Mouse (Mus musculus): ENCODE data around the gene Mtss1l.
A peak's percentile ranks its signal among the peaks of the same experiment; 100 is the strongest.

The Mtss1l gene

GRCm38 (mm10) chr8:110720685-110721598, at the start of gene Mtss1l:
Gene Mtss1l (plus strand): TSS chr8:110721476.
- DNase-seq (ENCODE audit: low spot score in 2 of 2), result peak; percentile 71 to 81

- DNase-seq (ENCODE audit: low spot score in 2 of 2), result no peak
These were observed 49.1 kb upstream of the Mtss1l start for GRCm38 (mm10) chr8:110672133-110672532.

- DNase-seq (ENCODE audit: low spot score in 2 of 2), result no peak
These were observed 48.1 kb upstream of the Mtss1l start for GRCm38 (mm10) chr8:110673168-110673567.

- DNase-seq (ENCODE audit: low spot score in 2 of 2), result no peak
These were observed 46.7 kb upstream of the Mtss1l start for GRCm38 (mm10) chr8:110674589-110674988.

- no peak for DNase-seq (ENCODE audit: low spot score in 2 of 2)
These were observed 44.6 kb upstream of the Mtss1l start for GRCm38 (mm10) chr8:110676702-110677101.

- no peak for DNase-seq (ENCODE audit: low spot score in 2 of 2)
These were observed 44.1 kb upstream of the Mtss1l start for GRCm38 (mm10) chr8:110677174-110677660.

- DNase-seq (ENCODE audit: low spot score in 2 of 2), result no peak
These were observed 42.3 kb upstream of the Mtss1l start for GRCm38 (mm10) chr8:110678989-110679388.

- peak in 1 of 2 experiments; percentile 60 for DNase-seq (ENCODE audit: low spot score in 2 of 2)
These were observed 33.5 kb upstream of the Mtss1l start for GRCm38 (mm10) chr8:110687726-110688125.

GRCm38 (mm10) chr8:110689961-110690360, 31.3 kb upstream of the Mtss1l start:
- no peak for DNase-seq (ENCODE audit: low spot score in 2 of 2)

GRCm38 (mm10) chr8:110694226-110694625, 27.1 kb upstream of the Mtss1l start:
- DNase-seq (ENCODE audit: low spot score in 2 of 2), result no peak

GRCm38 (mm10) chr8:110694826-110695225, 26.4 kb upstream of the Mtss1l start:
- DNase-seq (ENCODE audit: low spot score in 2 of 2), result no peak

GRCm38 (mm10) chr8:110695431-110695830, 25.8 kb upstream of the Mtss1l start:
- no peak for DNase-seq (ENCODE audit: low spot score in 2 of 2)

- DNase-seq (ENCODE audit: low spot score in 2 of 2), result no peak
These were observed 25.2 kb upstream of the Mtss1l start for GRCm38 (mm10) chr8:110696051-110696450.

- DNase-seq (ENCODE audit: low spot score in 2 of 2), result no peak
These were observed 23.7 kb upstream of the Mtss1l start for GRCm38 (mm10) chr8:110697571-110697970.

GRCm38 (mm10) chr8:110698098-110698497, 23.2 kb upstream of the Mtss1l start:
- DNase-seq (ENCODE audit: low spot score in 2 of 2), result no peak

- DNase-seq (ENCODE audit: low spot score in 2 of 2), result no peak
These were observed 21.8 kb upstream of the Mtss1l start for GRCm38 (mm10) chr8:110699501-110699900.

GRCm38 (mm10) chr8:110700561-110700960, 20.7 kb upstream of the Mtss1l start:
- DNase-seq (ENCODE audit: low spot score in 2 of 2), result no peak

GRCm38 (mm10) chr8:110702636-110703459, 18.4 kb upstream of the Mtss1l start:
- DNase-seq (ENCODE audit: low spot score in 2 of 2), result no peak

GRCm38 (mm10) chr8:110703460-110704061, 17.7 kb upstream of the Mtss1l start:
- no peak for DNase-seq (ENCODE audit: low spot score in 2 of 2)

- no peak for DNase-seq (ENCODE audit: low spot score in 2 of 2)
These were observed 17.2 kb upstream of the Mtss1l start for GRCm38 (mm10) chr8:110704103-110704502.

GRCm38 (mm10) chr8:110705391-110706287, 15.6 kb upstream of the Mtss1l start:
- no peak for DNase-seq (ENCODE audit: low spot score in 2 of 2)
